Mouse (Mus musculus) midbrain, embryonic 11.5 days (tissue): ENCODE results near the gene Acot3. TPM values are rescaled to one million over a fixed set of nuclear protein-coding genes. Genes with fewer than 3 reads are reported as not detected.
A peak's percentile ranks its signal among the peaks of the same experiment; 100 is the strongest.

Experiments used
- ATAC-seq: fragments of 200-750 bp; cut with Nextera tagmentation; 2 replicates; pipeline ENCODE4 v1.8.0; 2017; ENCODE audit warnings: moderate TSS enrichment, moderate library complexity; ENCODE audit not compliant: low FRiP score
- DNase-seq: peaks from one replicate; pipeline ENCODE4 v3.0.0; 2015; ENCODE audit warnings: low spot score; ENCODE audit errors: missing footprints
- H3K27ac ChIP-seq: fragments of 300-500 bp; sonication (generic); 2 replicates; pipeline ENCODE4 v1.5.1; 2014; ENCODE audit warnings: low read depth, low read length
- H3K27me3 ChIP-seq: fragments of 300-500 bp; sonication (generic); 2 replicates; pipeline ENCODE4 v1.6.1; 2014; ENCODE audit warnings: mild to moderate bottlenecking, low read length, moderate library complexity, mixed read lengths; ENCODE audit not compliant: control insufficient read depth, insufficient read depth
- H3K36me3 ChIP-seq: fragments of 300-500 bp; sonication (generic); 2 replicates; pipeline ENCODE4 v1.6.1; 2014; ENCODE audit warnings: mild to moderate bottlenecking, low read length, moderate library complexity, mixed read lengths; ENCODE audit not compliant: control insufficient read depth, insufficient read depth
- H3K4me1 ChIP-seq: fragments of 300-500 bp; sonication (generic); 2 replicates; pipeline ENCODE4 v1.6.1; 2014; ENCODE audit warnings: low read length; ENCODE audit not compliant: control insufficient read depth, insufficient read depth
- H3K4me2 ChIP-seq: fragments of 300-500 bp; sonication (generic); 2 replicates; pipeline ENCODE4 v1.6.1; 2014; ENCODE audit warnings: mild to moderate bottlenecking, moderate library complexity
- H3K4me3 ChIP-seq: fragments of 300-500 bp; sonication (generic); 2 replicates; pipeline ENCODE4 v1.5.1; 2014; ENCODE audit warnings: low read depth, low read length
- H3K9ac ChIP-seq: fragments of 300-500 bp; sonication (generic); 2 replicates; pipeline ENCODE4 v1.6.1; 2014; ENCODE audit warnings: low read length
- H3K9me3 ChIP-seq: fragments of 300-500 bp; sonication (generic); 2 replicates; pipeline ENCODE4 v1.6.1; 2016; ENCODE audit warnings: low read length; ENCODE audit not compliant: control insufficient read depth
- WGBS: fragments of 180-500 bp; shearing (Covaris S2); extraction: QIAGEN DNeasy Blood & Tissue Kit; methylation state at CpG from one replicate; pipeline ENCODE4 v1.1.7; 2014; 5-methylcytosine and 5-hydroxymethylcytosine counted together
- polyA plus RNA-seq: library from polyadenylated mRNA; unstranded; fragments of >200 nt; fragmentation: Nextera tagmentation; extraction: Ambion mirVana; gene quantifications from 2 replicates; pipeline ENCODE4 v1.2.1, GENCODE M21; 2014

Acot3 gene
- polyA plus RNA-seq, 1 experiment from 2014 or later: 0.18 TPM

DNA sequence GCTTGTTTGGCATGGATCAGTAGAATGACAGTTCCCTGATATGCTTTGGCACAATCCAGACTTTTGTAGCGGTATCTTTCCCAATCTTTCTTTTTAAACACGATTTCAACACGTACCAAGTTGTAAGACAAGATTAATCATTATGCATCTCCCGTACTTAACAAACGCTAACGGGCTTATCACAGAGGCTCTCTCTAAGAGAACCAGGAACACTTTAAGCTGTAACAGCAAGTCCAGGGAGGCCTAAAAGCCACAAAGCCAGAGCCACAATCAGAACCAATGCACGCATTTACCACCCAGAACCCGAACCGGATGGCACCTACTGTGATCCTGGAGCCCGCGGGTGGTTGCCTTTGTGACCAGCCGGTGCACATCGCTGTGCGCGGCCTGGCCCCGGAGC is 1.2 kb downstream of the Acot3 start:
- ATAC-seq: no peak
- DNase-seq: peak; percentile 94
- peak overlapping the region; percentile 48 for H3K9ac ChIP-seq
- H3K4me2 ChIP-seq: peak overlapping the region; percentile 62
- H3K9me3 ChIP-seq: no peaks in the 10 kb centered on the region; the same call in 1 of the 2 replicates
- WGBS: 16% methylated on average over 16 of the region's 16 CpGs
- peaks cover 15% of the 10 kb centered on the region for H3K27me3 ChIP-seq
- H3K27ac ChIP-seq: no peak overlapping the region
- no peaks in the 10 kb centered on the region for H3K4me1 ChIP-seq
- peak overlapping the region; percentile 36 for H3K4me3 ChIP-seq
- H3K36me3 ChIP-seq: no peaks in the 10 kb centered on the region

DNA sequence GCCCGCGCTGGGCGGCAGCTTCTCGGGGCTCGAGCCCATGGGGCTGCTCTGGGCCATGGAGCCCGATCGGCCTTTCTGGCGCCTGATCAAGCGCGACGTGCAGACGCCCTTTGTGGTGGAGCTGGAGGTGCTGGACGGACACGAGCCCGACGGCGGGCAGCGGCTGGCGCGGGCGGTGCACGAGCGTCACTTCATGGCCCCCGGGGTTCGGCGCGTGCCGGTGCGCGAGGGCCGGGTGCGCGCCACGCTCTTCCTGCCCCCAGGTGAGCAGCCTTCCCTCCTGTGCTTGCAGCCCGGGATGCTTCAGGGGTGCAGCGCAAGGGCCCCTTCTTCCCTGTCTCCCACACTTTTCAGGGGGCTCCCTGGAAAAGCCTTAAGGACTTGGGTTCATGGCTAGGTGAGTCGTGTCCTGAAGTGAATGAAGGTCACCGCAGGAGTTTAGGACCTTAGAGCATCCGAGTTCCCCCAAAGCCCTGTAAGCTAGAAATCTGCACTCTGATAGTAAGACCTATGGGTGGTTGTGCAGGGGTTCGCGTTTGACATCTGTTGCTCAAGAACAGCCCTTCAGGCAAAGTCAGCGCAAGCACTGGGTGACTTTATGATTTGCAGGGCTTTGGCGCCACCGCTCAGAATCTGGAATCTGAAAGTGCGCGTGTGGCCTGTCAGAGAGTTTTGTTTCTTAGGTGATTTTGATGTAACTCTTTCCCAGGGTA is 1.9 kb downstream of the Acot3 start:
- Histone ChIP-seq H3K4me1 (no peaks in the 10 kb centered on the region), H3K4me2 (peak overlapping the region; percentile 62), H3K27me3 (peaks cover 15% of the 10 kb centered on the region), H3K36me3 (no peaks in the 10 kb centered on the region), H3K4me3 (peak overlapping the region; percentile 36), H3K27ac (no peak overlapping the region), H3K9me3 (no peaks in the 10 kb centered on the region), H3K9ac (peak overlapping the region; percentile 48)
- ATAC-seq: no peak
- WGBS: 4% methylated on average over 28 of the region's 46 CpGs
- peak; percentile 94 for DNase-seq

DNA sequence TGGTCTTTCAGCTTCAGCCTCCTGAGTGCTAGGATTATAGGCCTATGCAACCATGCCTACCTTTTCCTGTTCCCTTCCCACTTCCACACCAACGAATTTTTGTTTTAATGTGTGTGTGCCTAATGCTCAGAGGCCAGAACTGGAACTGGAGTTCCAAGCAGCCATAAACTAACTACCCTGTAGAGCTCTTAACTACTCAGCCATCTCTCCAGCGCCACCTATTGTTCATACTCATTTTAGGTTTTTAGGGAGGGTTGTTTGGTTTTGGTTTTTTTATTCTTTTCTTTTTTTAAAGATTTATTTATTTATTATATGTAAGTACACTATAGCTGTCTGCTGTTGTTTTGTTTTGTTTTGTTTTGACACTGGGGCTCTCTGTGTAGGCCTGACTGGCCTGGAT is 9.0 kb downstream of the Acot3 start:
- ATAC-seq (no peak), DNase-seq (peak; percentile 86)
- Histone ChIP-seq H3K4me1 (no peaks in the 10 kb centered on the region), H3K27me3 (no peaks in the 10 kb centered on the region), H3K4me2 (no peak overlapping the region), H3K9ac (no peak overlapping the region), H3K36me3 (no peaks in the 10 kb centered on the region), H3K4me3 (no peak overlapping the region), H3K9me3 (no peaks in the 10 kb centered on the region; the same call in 1 of the 2 replicates), H3K27ac (no peak overlapping the region)
- 32% methylated on average over 2 of the region's 2 CpGs for WGBS

DNA sequence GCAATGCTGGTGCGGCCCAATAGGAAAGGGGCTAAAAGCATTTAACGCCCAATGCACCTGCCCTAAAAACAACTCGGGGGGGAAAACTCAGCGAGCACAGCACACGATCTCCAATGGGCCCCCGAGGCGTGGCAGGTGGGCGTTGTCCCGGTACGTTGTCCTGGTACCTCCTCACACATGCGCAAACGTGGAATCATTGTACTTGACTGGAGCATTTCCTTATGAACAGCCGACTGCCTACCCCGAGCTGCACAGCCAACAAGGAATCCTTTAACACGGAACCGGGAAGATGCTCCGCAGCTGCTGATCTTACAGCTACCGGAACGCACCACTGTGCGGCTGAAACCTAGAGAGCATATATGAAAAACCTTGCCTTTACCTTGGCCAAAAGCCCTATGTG is 10.4 kb downstream of the Acot3 start:
- H3K9me3 ChIP-seq: no peaks in the 10 kb centered on the region; the same call in 1 of the 2 replicates
- DNase-seq: no peak
- H3K4me2 ChIP-seq: no peak overlapping the region
- H3K27ac ChIP-seq: no peak overlapping the region
- H3K9ac ChIP-seq: no peak overlapping the region
- no peak overlapping the region for H3K4me3 ChIP-seq
- H3K4me1 ChIP-seq: no peaks in the 10 kb centered on the region
- no peaks in the 10 kb centered on the region for H3K27me3 ChIP-seq
- H3K36me3 ChIP-seq: no peaks in the 10 kb centered on the region
- no peak for ATAC-seq
- 94% methylated on average over 20 of the region's 20 CpGs for WGBS

DNA sequence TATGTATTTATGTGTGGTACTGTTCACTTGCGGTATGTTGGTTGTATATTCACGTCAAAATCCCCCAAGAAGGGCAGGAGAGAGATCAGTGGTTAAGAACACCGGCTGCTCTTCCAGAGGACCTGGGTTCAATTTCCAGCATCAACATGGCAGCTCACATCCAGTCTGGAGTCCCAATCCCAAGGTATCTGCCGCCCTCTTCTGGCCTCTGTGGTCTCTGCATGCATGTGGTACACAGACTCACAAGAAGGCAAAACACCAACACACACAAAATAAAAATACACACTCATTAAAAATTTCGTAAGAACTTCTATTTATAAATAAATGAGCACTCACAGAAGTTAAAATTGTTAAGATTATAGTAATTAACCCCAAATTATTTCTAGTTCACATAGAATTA is 11.3 kb downstream of the Acot3 start:
- Histone ChIP-seq H3K4me3 (no peak overlapping the region), H3K9ac (no peak overlapping the region), H3K27me3 (peaks cover 5% of the 10 kb centered on the region; the same call in 1 of the 2 replicates), H3K36me3 (no peaks in the 10 kb centered on the region), H3K4me2 (no peak overlapping the region), H3K4me1 (no peaks in the 10 kb centered on the region), H3K27ac (no peak overlapping the region), H3K9me3 (no peaks in the 10 kb centered on the region; the same call in 1 of the 2 replicates)
- no peak for ATAC-seq
- DNase-seq: no peak
- 64% methylated on average over 5 of the region's 5 CpGs for WGBS

DNA sequence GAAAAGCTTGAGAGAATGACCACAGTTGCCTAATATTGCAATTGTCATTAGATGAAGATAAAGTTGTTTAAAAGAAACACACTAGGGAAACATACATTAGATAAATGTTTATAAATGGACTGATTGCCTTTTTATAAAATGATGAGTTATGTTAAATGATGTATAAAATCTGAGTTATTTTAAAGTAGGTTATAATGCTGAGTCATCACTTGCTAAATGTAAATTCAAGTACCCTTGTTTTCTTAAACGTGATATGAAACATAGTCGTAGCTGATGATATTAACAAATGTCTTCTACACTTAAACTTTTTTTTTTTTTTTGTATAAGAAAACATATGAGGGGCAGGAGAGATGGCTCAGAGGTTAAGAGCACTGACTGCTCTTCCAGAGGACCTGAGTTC is 11.9 kb downstream of the Acot3 start:
- Histone ChIP-seq H3K4me2 (no peak overlapping the region), H3K4me3 (no peak overlapping the region), H3K9me3 (no peaks in the 10 kb centered on the region; the same call in 1 of the 2 replicates), H3K27ac (no peak overlapping the region), H3K36me3 (no peaks in the 10 kb centered on the region), H3K9ac (no peak overlapping the region), H3K4me1 (no peaks in the 10 kb centered on the region), H3K27me3 (peaks cover 11% of the 10 kb centered on the region)
- ATAC-seq (no peak), DNase-seq (no peak)
- 82% methylated on average over 2 of the region's 2 CpGs for WGBS

DNA sequence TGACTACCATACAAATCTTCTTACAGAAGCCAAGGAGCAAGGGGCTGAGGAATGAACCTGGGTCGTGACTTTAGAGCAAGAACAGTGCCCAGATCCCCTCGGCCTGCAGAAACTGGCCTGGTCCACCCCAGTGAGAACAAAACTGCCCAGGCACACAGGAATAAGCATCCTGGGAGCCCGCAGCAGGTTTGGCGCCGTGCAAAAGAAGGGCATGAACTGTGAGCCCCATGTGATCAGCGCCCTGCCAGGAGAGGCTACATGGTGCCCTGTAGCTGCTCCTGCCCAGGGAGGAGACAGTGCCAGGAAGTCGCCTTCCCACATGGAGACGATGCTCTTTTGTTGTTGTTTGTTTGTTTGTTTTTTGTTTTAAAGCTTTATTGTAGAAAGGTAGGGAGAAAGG is 12.7 kb downstream of the Acot3 start:
- no peak for ATAC-seq
- no peaks in the 10 kb centered on the region for H3K4me1 ChIP-seq
- H3K27ac ChIP-seq: no peak overlapping the region
- no peak overlapping the region for H3K4me3 ChIP-seq
- H3K9me3 ChIP-seq: no peaks in the 10 kb centered on the region; the same call in 1 of the 2 replicates
- no peak overlapping the region for H3K4me2 ChIP-seq
- 78% methylated on average over 8 of the region's 8 CpGs for WGBS
- H3K36me3 ChIP-seq: no peaks in the 10 kb centered on the region
- peak; percentile 72 for DNase-seq
- no peak overlapping the region for H3K9ac ChIP-seq
- peaks cover 16% of the 10 kb centered on the region for H3K27me3 ChIP-seq

DNA sequence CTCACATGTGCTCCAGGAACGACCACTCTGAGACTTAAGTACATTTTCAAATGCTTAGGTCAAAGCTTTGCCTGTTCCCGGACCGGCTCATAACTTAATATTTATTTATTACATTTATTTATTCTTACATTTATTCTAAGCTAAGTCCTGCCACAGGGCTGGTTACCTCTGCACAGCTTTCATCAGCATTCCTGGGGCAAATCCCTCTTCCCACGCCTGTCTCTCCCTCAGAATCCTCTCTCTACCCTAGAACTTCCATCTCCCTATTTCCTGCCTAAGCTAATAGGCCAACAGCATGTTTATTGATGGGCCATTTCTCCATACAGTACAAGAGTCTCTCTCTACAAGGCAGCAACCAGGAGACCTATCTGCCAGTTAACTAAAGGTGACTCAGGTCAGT is 15.8 kb downstream of the Acot3 start:
- Histone ChIP-seq H3K27me3 (peaks cover 23% of the 10 kb centered on the region), H3K27ac (no peak overlapping the region)
- 76% methylated on average over 4 of the region's 4 CpGs for WGBS

DNA sequence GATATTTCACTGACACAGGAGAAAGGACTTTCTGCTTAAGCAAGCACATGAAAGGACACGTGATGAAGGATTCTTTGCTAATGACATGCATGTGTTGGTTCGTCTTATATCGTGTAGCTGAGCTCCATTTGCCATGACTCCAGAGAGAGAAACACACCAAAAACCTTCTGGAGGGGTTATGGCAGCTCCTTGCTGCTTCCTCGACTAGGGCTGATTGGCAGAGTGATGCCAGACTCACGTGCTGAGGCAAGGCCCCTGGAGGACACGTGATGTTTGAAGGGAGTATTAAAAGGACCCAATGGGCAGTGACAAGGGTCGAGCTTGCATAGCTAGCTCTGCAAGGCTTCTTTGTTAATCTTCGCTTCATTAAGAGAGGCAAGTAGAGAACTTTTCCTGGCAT is 16.4 kb downstream of the Acot3 start:
- peaks cover 23% of the 10 kb centered on the region for H3K27me3 ChIP-seq
- ATAC-seq: no peak
- peak; percentile 82 for DNase-seq
- no peaks in the 10 kb centered on the region for H3K4me1 ChIP-seq
- WGBS: 64% methylated on average over 8 of the region's 8 CpGs
- no peak overlapping the region for H3K4me2 ChIP-seq
- no peaks in the 10 kb centered on the region; the same call in 1 of the 2 replicates for H3K9me3 ChIP-seq
- no peaks in the 10 kb centered on the region for H3K36me3 ChIP-seq
- H3K27ac ChIP-seq: no peak overlapping the region
- H3K9ac ChIP-seq: no peak overlapping the region
- H3K4me3 ChIP-seq: no peak overlapping the region

More for the DNA sequence above, 15.8 kb downstream of the Acot3 start:
- no peaks in the 10 kb centered on the region for H3K36me3 ChIP-seq
- H3K4me3 ChIP-seq: no peak overlapping the region
- no peak overlapping the region for H3K4me2 ChIP-seq
- DNase-seq (peak; percentile 70), ATAC-seq (no peak)
- H3K9me3 ChIP-seq: no peaks in the 10 kb centered on the region; the same call in 1 of the 2 replicates
- no peak overlapping the region for H3K9ac ChIP-seq
- no peaks in the 10 kb centered on the region for H3K4me1 ChIP-seq
